In the genomic region with DNA sequence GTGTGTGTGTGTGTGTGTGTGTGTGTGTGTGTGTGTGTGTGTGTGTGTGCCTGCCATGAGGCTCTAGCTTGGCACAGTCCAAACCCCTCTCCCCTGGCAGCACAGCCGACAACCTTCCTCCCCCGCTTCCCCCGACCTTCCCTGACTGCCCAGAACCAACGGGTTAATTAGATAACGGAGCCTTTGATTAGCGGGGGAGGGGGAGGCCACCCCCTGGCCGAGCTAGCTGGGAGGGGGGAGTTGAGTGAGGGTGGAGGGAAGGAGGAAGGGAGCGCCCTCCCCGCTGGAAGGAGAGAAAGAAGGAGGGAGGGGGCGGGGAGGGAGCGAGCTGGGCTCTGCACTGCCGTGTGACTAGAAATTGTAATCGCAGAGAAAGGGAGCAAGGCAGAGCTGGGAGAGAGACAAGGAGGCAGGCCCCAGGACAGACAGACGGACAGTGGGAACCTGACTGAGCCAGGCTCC, we compare ENCODE assay signal across 9 mouse cellular contexts. TPM values are rescaled to one million over a fixed set of nuclear protein-coding genes. Genes with fewer than 3 reads are reported as not detected.
DNase-seq lines count a peak whose midpoint lies in the region; ATAC-seq and TF ChIP-seq lines count a peak whose summit lies in the region.
"Had no signal": no experiment of that assay in that cellular context is flagged by ENCODE, and none has a peak within 500 bp of the region (broad histone marks: within the 10 kb centered on the region; RNA-seq: fewer than 3 reads in every experiment).

No protein-coding gene starts in this region.

- H3K9ac ChIP-seq in stomach, postnatal 0 days (ENCODE audit: low read length), result no peak overlapping the region

- H3K36me3 ChIP-seq in midbrain, embryonic 10.5 days, result peaks cover 21% of the 10 kb centered on the region
- no peaks in the 10 kb centered on the region for H3K36me3 ChIP-seq in stomach, postnatal 0 days (ENCODE audit: control insufficient read depth, insufficient read depth, low read length)

- no peak for TF ChIP-seq EP300 in stomach, postnatal 0 days (optimal IDR thresholded peaks at IDR 0.05)

- TF ChIP-seq CTCF in stomach, postnatal 0 days (IDR thresholded peaks at IDR 0.05; ENCODE audit: low read depth), result no peak

- 0 out of 2 replicates have a peak overlapping the region, but pooled peaks have one; percentile 3 for H3K4me2 ChIP-seq in stomach, postnatal 0 days (replicated peaks; ENCODE audit: low read depth)

- H3K4me1 ChIP-seq in midbrain, embryonic 10.5 days, result peaks cover 62% of the 10 kb centered on the region
- H3K4me1 ChIP-seq in stomach, postnatal 0 days (replicated peaks; ENCODE audit: control insufficient read depth, insufficient read depth), result no peaks in the 10 kb centered on the region

- H3K9me3 ChIP-seq in midbrain, embryonic 10.5 days (replicated peaks), result no peaks in the 10 kb centered on the region
- H3K9me3 ChIP-seq in stomach, postnatal 0 days (ENCODE audit: control insufficient read depth, low read length), result no peaks in the 10 kb centered on the region

- peak; percentile 22; the same call in 1 of the 2 replicates for ATAC-seq in stomach, postnatal 0 days (ENCODE audit: low FRiP score, low TSS enrichment)

- WGBS in midbrain, embryonic 10.5 days, result 2% methylated on average over 14 of the region's 14 CpGs
- WGBS in stomach, postnatal 0 days, result 1% methylated on average over 12 of the region's 14 CpGs

- H3K27me3 ChIP-seq in midbrain, embryonic 10.5 days (ENCODE audit: low read depth, poor library complexity, severe bottlenecking), result peaks cover 89% of the 10 kb centered on the region
- peaks cover 12% of the 10 kb centered on the region; the same call in 1 of the 2 replicates for H3K27me3 ChIP-seq in stomach, postnatal 0 days (ENCODE audit: control insufficient read depth, insufficient read depth, low read length)

- peak overlapping the region; percentile 58 for H3K4me3 ChIP-seq in midbrain, embryonic 10.5 days
- no peak overlapping the region for H3K4me3 ChIP-seq in stomach, postnatal 0 days (ENCODE audit: low read depth, low read length)

- DNase-seq in layer of hippocampus, adult 11-12 months (ENCODE audit: low spot score), result peak; percentile 69
- DNase-seq in layer of hippocampus, adult 9-10 months (ENCODE audit: low spot score), result no peak
- peak; percentile 72 to 75 for DNase-seq in cerebellum, postnatal 36 days
- DNase-seq in heart, postnatal 4 days, result peak; percentile 35
- DNase-seq in midbrain, embryonic 10.5 days (ENCODE audit: low spot score), result peak; percentile 63
- peak; percentile 29 for DNase-seq in stomach, postnatal 0 days (ENCODE audit: low spot score)
- no peak for DNase-seq in spleen, postnatal 36 days (ENCODE audit: low spot score in 2 of 2)
- no peak for DNase-seq in spleen, adult 12 weeks (ENCODE audit: low spot score)

- H3K27ac ChIP-seq in midbrain, embryonic 10.5 days (replicated peaks), result peak overlapping the region; percentile 96
- H3K27ac ChIP-seq in stomach, postnatal 0 days (replicated peaks), result no peak overlapping the region

RNA-seq across cellular contexts. Expression of gene Lrrc4b, which starts 12.9 kb away (rescaled TPM):
- 10 to 100 TPM; 50.2 to 51.9 TPM for total RNA-seq in heart, postnatal 4 days (2021)
- polyA plus RNA-seq in midbrain, embryonic 10.5 days (2016; fragmentation: Nextera tagmentation; extraction: Ambion mirVana), result 2.4 and 3.5 TPM in 2 replicates
- 0.36 and 0.52 TPM in 2 replicates for polyA plus RNA-seq in stomach, postnatal 0 days (2015; fragmentation: Nextera tagmentation; extraction: Ambion mirVana)

RNA-seq across cellular contexts. Expression of gene Aspdh, which starts 23.5 kb away (rescaled TPM):
- 1 to 10 TPM; 2.2 TPM for total RNA-seq in heart, postnatal 4 days (2021)
- polyA plus RNA-seq in midbrain, embryonic 10.5 days (2016; fragmentation: Nextera tagmentation; extraction: Ambion mirVana), result 0.99 and 2.0 TPM in 2 replicates
- polyA plus RNA-seq in stomach, postnatal 0 days (2015; fragmentation: Nextera tagmentation; extraction: Ambion mirVana), result 0.12 and 0.21 TPM in 2 replicates
- total RNA-seq: ES-E14 had no signal

RNA-seq across cellular contexts. Expression of gene Josd2, which starts 26.1 kb away (rescaled TPM):
- total RNA-seq in heart, postnatal 4 days (2021), result 10 to 100 TPM; 71.8 to 81.4 TPM
- polyA plus RNA-seq in midbrain, embryonic 10.5 days (2016; fragmentation: Nextera tagmentation; extraction: Ambion mirVana), result 71.6 and 76.8 TPM in 2 replicates
- 32.8 and 33.7 TPM in 2 replicates for polyA plus RNA-seq in stomach, postnatal 0 days (2015; fragmentation: Nextera tagmentation; extraction: Ambion mirVana)

RNA-seq across cellular contexts. Expression of gene Emc10, which starts 54.6 kb away (rescaled TPM):
- total RNA-seq in heart, postnatal 4 days (2021), result 10 to 100 TPM; 91.4 to 93.4 TPM
- 104 and 108 TPM in 2 replicates for polyA plus RNA-seq in midbrain, embryonic 10.5 days (2016; fragmentation: Nextera tagmentation; extraction: Ambion mirVana)
- polyA plus RNA-seq in stomach, postnatal 0 days (2015; fragmentation: Nextera tagmentation; extraction: Ambion mirVana), result 60.7 and 65.5 TPM in 2 replicates

RNA-seq across cellular contexts. Expression of gene Fam71e1, which starts 54.7 kb away (rescaled TPM):
- total RNA-seq in heart, postnatal 4 days (2021), result 1 to 10 TPM; 6.3 to 6.7 TPM
- polyA plus RNA-seq in midbrain, embryonic 10.5 days (2016; fragmentation: Nextera tagmentation; extraction: Ambion mirVana), result 20.5 and 27.6 TPM in 2 replicates
- polyA plus RNA-seq in stomach, postnatal 0 days (2015; fragmentation: Nextera tagmentation; extraction: Ambion mirVana), result 5.9 and 8.3 TPM in 2 replicates

Comparison
In these comparisons a context has a peak if more than half of its experiments do, and no peak if none do; other contexts are left out.
1. DNase-seq: peak in layer of hippocampus, adult 11-12 months (single experiment), cerebellum, postnatal 36 days (2 of 2), heart, postnatal 4 days (single experiment), midbrain, embryonic 10.5 days (single experiment) and stomach, postnatal 0 days (single experiment); none in layer of hippocampus, adult 9-10 months (single experiment), spleen, postnatal 36 days (0 of 2) and spleen, adult 12 weeks (single experiment).